Mouse (Mus musculus) right cerebral cortex, postnatal 14 days (tissue): ENCODE data around the gene Gm21190.
"Not testable (repeated sequence)": the region's sequence is repeated elsewhere in the genome, so short reads cannot be mapped to it uniquely, and the experiment has no call there.

Experiments used
- DNase-seq: peaks from one replicate; pipeline ENCODE4 v3.0.0; 2022

Gm21190 gene

DNA sequence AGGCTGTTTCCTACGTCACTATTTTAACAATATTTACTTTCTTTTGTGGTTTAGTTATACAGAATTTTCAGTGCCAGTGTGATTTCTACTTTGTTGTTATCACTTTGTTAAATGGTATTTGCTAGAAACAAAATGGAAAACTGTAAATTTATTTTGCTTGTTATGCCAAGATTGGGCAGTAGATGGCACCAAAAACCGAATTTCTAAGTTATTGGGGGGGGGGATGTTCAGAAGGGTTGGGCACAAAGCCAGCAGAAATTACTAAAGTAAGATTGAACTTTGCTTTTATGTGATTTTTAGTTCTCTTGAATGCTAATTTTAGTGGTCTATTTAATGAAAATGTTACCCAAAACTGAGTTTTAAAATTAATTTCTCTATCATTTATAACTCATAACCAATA is 44.4 kb downstream of the Gm21190 start:
- DNase-seq: not testable (repeated sequence)

DNA sequence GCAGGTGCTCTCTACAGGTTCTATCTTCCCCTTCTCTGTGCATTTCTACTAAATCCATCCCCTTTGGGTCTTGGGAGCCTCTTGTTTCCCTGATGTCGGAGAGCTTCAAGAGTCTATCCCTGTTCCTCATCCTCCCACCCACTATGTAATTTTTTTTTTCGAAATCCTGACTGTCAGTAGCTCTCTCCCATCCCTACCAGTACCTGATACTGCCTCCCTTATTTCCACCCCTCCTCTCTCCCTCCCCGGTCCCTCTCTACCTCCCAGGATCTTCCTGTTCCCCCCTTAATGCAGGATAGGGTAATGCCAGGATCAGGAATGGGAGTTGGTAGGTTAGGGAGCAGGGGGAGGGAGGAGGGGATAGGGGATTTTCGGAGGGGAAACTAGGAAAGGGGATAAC is 45.4 kb downstream of the Gm21190 start:
- not testable (repeated sequence) for DNase-seq

DNA sequence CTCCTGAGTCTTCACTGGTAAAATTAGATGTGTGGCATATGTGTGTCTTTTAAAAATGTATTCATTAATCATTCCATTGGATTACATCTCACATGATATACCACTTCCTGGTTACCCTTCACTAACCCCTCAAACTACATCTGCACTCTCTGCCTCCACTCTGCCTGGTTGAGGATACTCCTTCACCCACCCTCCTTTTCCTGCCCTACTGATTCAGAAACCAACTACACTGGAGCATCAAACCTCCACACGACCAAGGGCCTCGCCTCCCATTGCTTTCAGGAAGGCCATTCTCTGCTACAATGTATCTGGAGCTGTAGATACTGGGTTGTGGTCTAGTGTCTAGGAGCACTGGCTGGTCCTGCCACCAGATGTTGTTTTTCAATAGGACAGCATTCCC is 46.2 kb downstream of the Gm21190 start:
- not testable (repeated sequence) for DNase-seq

DNA sequence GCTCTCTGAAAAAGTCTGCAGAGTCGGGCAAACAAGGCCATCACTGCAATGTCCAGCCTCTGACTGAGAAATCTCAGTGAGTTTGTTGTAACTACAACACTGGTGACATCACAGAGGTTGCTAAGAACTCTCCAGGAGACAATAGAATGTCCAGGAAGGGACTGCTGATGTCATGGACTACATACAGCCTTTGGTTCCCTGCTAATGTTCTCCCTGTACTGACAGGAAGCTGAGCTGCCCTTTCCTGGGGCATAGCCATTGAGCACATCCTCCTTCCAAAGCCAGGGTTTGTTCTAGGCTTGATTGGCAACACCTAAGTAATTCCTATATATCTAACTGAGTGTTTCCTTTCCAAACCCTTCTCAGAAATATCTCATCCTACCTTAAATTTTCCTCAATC is 52.6 kb downstream of the Gm21190 start, which contains the start of gene Gm21149:
TSS of gene Gm21149 (minus strand) at position 101 of the 400 bp plus-strand sequence.
- not testable (repeated sequence) for DNase-seq
